In the genomic region with DNA sequence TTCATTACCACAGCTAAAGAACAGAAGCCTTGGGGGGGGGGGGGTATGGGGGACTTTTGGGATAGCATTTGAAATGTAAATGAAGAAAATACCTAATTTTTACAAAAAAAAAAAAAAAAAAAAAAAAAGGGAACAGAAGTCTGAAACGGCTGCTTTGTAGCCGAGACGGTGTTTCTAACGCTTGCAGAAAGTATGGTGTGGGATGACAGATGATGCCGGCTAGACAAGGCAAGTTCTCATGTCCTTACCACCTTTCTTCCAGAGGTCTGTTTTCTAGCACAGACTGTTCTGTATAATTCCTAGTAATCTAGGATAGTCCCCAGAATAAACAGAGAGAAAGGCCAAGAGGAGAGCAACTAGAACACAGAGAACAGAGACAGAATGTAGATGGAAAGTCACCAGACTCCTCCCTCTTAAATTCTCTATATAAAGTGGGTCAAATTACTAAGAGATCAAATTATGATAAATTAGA, we compare ENCODE assay signal across 9 mouse cellular contexts.
DNase-seq lines count a peak whose midpoint lies in the region; ATAC-seq and TF ChIP-seq lines count a peak whose summit lies in the region.
"Had no signal": no experiment of that assay in that cellular context is flagged by ENCODE, and none has a peak within 500 bp of the region (broad histone marks: within the 10 kb centered on the region; RNA-seq: fewer than 3 reads in every experiment).

No protein-coding gene starts in this region.

- no peak for TF ChIP-seq CTCF in bone marrow macrophage, adult 2 months (IDR thresholded peaks at IDR 0.05; ENCODE audit: low read depth, low read length)
- TF ChIP-seq CTCF in forebrain, postnatal 0 days (IDR thresholded peaks at IDR 0.05; ENCODE audit: low read depth), result no peak

- DNase-seq in kidney, postnatal 4 days, result no peak
- DNase-seq in forebrain, postnatal 0 days, result peak; percentile 68
- DNase-seq in frontal cortex, postnatal 14 days (ENCODE audit: low spot score in 2 of 2), result no peak
- DNase-seq in thymus, postnatal 36 days, result no peak

- no peaks in the 10 kb centered on the region for H3K27me3 ChIP-seq in kidney, embryonic 15.5 days
- no peaks in the 10 kb centered on the region for H3K27me3 ChIP-seq in forebrain, postnatal 0 days (ENCODE audit: insufficient read depth, low read length)

- peak overlapping the region; percentile 58 for H3K4me2 ChIP-seq in kidney, embryonic 15.5 days
- H3K4me2 ChIP-seq in forebrain, postnatal 0 days (ENCODE audit: low read depth), result peak overlapping the region; percentile 56

- no peaks in the 10 kb centered on the region for H3K9me3 ChIP-seq in kidney, embryonic 15.5 days (replicated peaks)
- H3K9me3 ChIP-seq in forebrain, postnatal 0 days (ENCODE audit: low read length), result no peaks in the 10 kb centered on the region

- ATAC-seq in kidney, embryonic 15.5 days (replicated peaks; ENCODE audit: low FRiP score), result no peak
- no peak for ATAC-seq in forebrain, postnatal 0 days
- no peak for ATAC-seq in megakaryocyte-erythroid progenitor cell, adult 5-6 weeks (replicated peaks; ENCODE audit: low FRiP score, low TSS enrichment, poor library complexity, severe bottlenecking)

- H3K36me3 ChIP-seq in kidney, embryonic 15.5 days, result no peaks in the 10 kb centered on the region
- no peaks in the 10 kb centered on the region for H3K36me3 ChIP-seq in forebrain, postnatal 0 days (ENCODE audit: insufficient read depth)
- H3K36me3 ChIP-seq in macrophage (ENCODE audit: inconsistent target), result no peaks in the 10 kb centered on the region
- H3K36me3 ChIP-seq: G1E had no signal

- peak overlapping the region; percentile 41 for H3K27ac ChIP-seq in kidney, embryonic 15.5 days
- peak overlapping the region; percentile 88 for H3K27ac ChIP-seq in bone marrow macrophage, adult 2 months (ENCODE audit: insufficient read depth, low read depth, low read length)
- peak overlapping the region; percentile 93 for H3K27ac ChIP-seq in forebrain, postnatal 0 days (ENCODE audit: low read depth, low read length)
- peak overlapping the region; percentile 89 for H3K27ac ChIP-seq in macrophage

- WGBS in kidney, embryonic 15.5 days, result 28% methylated on average over 5 of the region's 5 CpGs
- WGBS in forebrain, postnatal 0 days, result 12% methylated on average over 5 of the region's 5 CpGs
- WGBS in macrophage (ENCODE audit: missing documents), result 4% methylated on average over 5 of the region's 5 CpGs

- peaks cover 17% of the 10 kb centered on the region for H3K4me1 ChIP-seq in kidney, embryonic 15.5 days
- peaks cover 11% of the 10 kb centered on the region for H3K4me1 ChIP-seq in bone marrow macrophage, adult 2 months (ENCODE audit: control insufficient read depth, insufficient read depth, low read length)
- peaks cover 8% of the 10 kb centered on the region for H3K4me1 ChIP-seq in forebrain, postnatal 0 days (ENCODE audit: insufficient read depth)

- TF ChIP-seq POLR2A in bone marrow macrophage, adult 2 months (IDR thresholded peaks at IDR 0.05; ENCODE audit: borderline replicate concordance, low read depth, low read length), result no peak

- no peak overlapping the region for H3K4me3 ChIP-seq in kidney, embryonic 15.5 days (replicated peaks)
- peak overlapping the region; percentile 48 for H3K4me3 ChIP-seq in bone marrow macrophage, adult 2 months (ENCODE audit: insufficient read depth, low read length)
- H3K4me3 ChIP-seq in forebrain, postnatal 0 days (ENCODE audit: low read depth, low read length), result no peak overlapping the region
- H3K4me3 ChIP-seq in macrophage (ENCODE audit: inconsistent target), result peak overlapping the region; percentile 15; the same call in 1 of the 2 replicates

- peaks cover 2% of the 10 kb centered on the region; the same call in 1 of the 2 replicates for H3K79me2 ChIP-seq in macrophage (ENCODE audit: inconsistent target)

- H3K9ac ChIP-seq in kidney, embryonic 15.5 days, result no peak overlapping the region
- H3K9ac ChIP-seq in forebrain, postnatal 0 days, result peak overlapping the region; percentile 46

Comparison
In these comparisons a context has a peak if more than half of its experiments do, and no peak if none do; other contexts are left out.
1. H3K27ac ChIP-seq: peak in every context shown above with its lines; median percentile 93 in forebrain, postnatal 0 days; 89 in macrophage; 88 in bone marrow macrophage, adult 2 months; 41 in kidney, embryonic 15.5 days.
2. H3K4me3 ChIP-seq: peak in bone marrow macrophage, adult 2 months (single experiment) and macrophage (single experiment); none in kidney, embryonic 15.5 days (single experiment) and forebrain, postnatal 0 days (single experiment).